Mouse (Mus musculus) gonadal fat pad, adult 2 months (tissue): ENCODE results near the gene Fut1. TPM values are rescaled to one million over a fixed set of nuclear protein-coding genes. Genes with fewer than 3 reads are reported as not detected.

ENCODE experiments used
- DNase-seq: peaks from one replicate; pipeline ENCODE4 v3.0.0-alpha.2; 2012; ENCODE audit warnings: low read depth
- polyA plus RNA-seq: library from polyadenylated mRNA; depleted of rRNA; stranded (reverse); fragments of >200 nt; gene quantifications from 2 replicates; pipeline ENCODE4 v1.2.3, GENCODE M21; 2012

Gene Fut1
- polyA plus RNA-seq, 1 experiment = 24.1 TPM

- no peak for DNase-seq
Measured at GRCm38 (mm10) chr7:45598960-45599879, 17.9 kb upstream of the Fut1 start.

- DNase-seq = no peak
Measured at GRCm38 (mm10) chr7:45605704-45606289, 11.3 kb upstream of the Fut1 start.

GRCm38 (mm10) chr7:45609511-45609910 lies 7.6 kb upstream of the Fut1 start:
- DNase-seq = no peak

- no peak for DNase-seq
Measured at GRCm38 (mm10) chr7:45616277-45616676, 812 bp upstream of the Fut1 start.

- no peak for DNase-seq
Measured at GRCm38 (mm10) chr7:45618316-45618715, 1.2 kb downstream of the Fut1 start.

- DNase-seq = no peak
Measured at GRCm38 (mm10) chr7:45619592-45619991, 2.5 kb downstream of the Fut1 start.

- no peak for DNase-seq
Measured at GRCm38 (mm10) chr7:45621443-45621842, 4.4 kb downstream of the Fut1 start, which contains the start of gene Izumo1. TSS of gene Izumo1 (plus strand) at chr7:45621811.

GRCm38 (mm10) chr7:45623507-45623906 lies 6.4 kb downstream of the Fut1 start:
- DNase-seq = no peak

GRCm38 (mm10) chr7:45624718-45625117 lies 7.6 kb downstream of the Fut1 start:
- DNase-seq = no peak

GRCm38 (mm10) chr7:45625481-45625880 lies 8.4 kb downstream of the Fut1 start:
- no peak for DNase-seq

GRCm38 (mm10) chr7:45626571-45627076 lies 9.5 kb downstream of the Fut1 start:
- DNase-seq = no peak

GRCm38 (mm10) chr7:45627261-45627660 lies 10.2 kb downstream of the Fut1 start, which contains the start of gene Rasip1:
TSS of gene Rasip1 (plus strand) at chr7:45627488.
- DNase-seq = no peak

GRCm38 (mm10) chr7:45628364-45629294 lies 11.5 kb downstream of the Fut1 start:
- DNase-seq = no peak

- no peak for DNase-seq
Measured at GRCm38 (mm10) chr7:45630064-45630907, 13.2 kb downstream of the Fut1 start.

- no peak for DNase-seq
Measured at GRCm38 (mm10) chr7:45632499-45632898, 15.4 kb downstream of the Fut1 start.

GRCm38 (mm10) chr7:45634946-45635681 lies 18.0 kb downstream of the Fut1 start:
- no peak for DNase-seq

- no peak for DNase-seq
Measured at GRCm38 (mm10) chr7:45635711-45636688, 18.9 kb downstream of the Fut1 start.

- no peak for DNase-seq
Measured at GRCm38 (mm10) chr7:45637710-45638109, 20.6 kb downstream of the Fut1 start.
